Mouse (Mus musculus): Measurements from ENCODE around the gene Elovl1. TPM values are rescaled to one million over a fixed set of nuclear protein-coding genes. Genes with fewer than 3 reads are reported as not detected.

The Elovl1 gene
- total RNA-seq, 2 experiments from 2014 or later: 25.6 to 33.8 TPM

DNA sequence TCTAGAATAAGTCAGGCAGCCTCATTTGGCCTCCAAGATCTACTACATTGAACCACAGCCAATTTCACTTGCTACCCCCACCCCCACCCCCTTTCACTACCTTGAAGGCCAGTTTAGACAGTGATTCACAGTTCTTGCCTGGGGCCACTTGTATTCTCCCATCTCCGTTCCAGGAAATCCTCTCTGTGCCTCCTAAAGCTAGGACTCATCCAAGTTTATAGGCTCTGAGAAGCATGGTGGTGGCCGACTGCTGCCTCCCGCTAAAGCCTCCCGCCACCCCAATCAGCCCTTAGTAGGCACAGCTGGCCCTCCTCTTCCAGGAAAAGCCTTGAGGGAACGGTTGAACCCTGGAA is 502 bp upstream of the Elovl1 start:
- ATAC-seq (replicated peaks; ENCODE audit: low FRiP score, poor library complexity, severe bottlenecking): peak; percentile 35

DNA sequence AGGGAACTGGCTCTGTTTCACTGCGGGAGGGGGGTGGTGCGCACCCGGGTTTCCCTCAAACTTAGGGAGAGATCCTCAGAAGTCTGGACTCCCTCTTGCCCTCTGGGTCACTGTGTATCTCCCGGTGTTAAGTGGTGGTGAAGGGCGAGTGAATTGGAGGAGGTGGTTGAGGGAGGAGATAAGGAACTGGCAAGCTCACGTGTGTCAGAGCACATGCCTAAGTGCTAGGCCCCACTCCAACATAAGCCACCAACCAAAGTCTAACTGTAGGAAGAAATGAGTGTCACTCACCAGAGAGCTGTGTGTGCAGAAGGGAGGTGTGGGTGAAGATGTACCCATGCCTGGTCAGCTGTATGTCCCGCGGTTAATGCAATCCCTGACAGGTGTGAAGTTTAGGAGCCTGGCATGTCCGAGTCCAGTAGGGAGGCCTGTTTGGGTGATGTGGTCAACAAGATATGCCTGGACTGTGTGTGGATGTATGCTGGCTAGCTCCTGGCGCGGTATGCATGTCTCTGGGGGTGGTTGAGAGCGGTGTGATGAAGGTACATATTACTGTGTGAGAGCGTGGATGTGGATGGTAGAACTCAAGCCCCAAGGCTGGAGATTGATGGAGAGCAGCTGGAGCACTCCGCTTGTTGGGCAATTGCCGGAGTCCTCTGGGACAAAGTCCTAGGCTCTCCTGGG is 780 bp downstream of the Elovl1 start:
- ATAC-seq (replicated peaks; ENCODE audit: low FRiP score, poor library complexity, severe bottlenecking): peak; percentile 45

DNA sequence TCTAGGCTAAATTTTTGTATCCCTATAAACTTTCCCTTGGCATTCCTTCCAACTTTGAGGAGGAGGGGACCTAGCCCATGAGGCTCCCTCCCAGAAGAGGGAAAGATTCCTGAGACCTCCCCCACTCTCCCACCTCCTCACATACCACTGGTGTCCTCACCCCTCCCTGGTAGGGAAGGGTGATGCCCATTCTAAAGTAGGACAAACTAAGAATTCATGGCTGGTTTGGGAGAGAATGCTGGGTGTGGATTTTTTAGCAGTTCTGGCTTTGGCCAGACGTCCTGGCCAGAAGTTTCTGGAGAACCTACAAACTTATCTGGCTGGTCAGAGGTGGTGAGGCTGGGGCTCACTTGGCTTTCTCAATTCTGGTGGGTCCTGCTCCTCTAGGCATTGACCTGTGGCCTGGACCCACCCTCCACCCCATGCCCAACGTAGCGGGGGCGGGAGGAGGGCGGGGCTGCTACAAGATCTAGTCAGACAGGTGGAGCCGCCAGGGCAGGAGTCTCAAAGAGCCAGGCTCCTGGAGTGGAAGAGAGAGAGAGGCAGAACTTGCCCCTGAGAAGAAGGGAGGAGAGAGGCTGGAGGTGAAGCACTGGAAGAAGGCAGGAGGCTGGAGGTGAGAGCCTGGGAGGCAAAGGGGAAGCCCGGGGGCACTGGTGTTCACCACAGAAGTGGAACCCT is 1.5 kb downstream of the Elovl1 start:
- ATAC-seq (replicated peaks; ENCODE audit: low FRiP score, poor library complexity, severe bottlenecking): no peak

DNA sequence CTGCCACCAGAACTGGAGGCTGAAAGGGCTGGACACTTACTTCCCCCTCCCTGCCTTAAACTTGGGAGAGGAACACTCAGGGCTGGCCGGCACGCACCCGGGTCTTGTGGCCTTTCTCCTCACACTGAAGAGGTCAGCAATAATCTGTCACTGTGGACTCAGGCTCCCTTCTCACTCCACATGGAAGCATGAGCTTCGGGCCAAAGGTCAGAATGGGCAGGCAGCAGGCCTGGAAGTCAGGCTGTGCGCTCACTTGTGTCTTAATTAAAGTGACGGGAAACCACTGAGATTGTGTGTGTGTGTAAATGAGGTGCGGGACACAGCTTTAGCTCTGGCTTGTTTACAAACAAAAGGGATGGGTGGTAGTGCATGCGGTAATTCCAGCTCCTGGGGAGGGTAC is 4.4 kb downstream of the Elovl1 start:
- no peak for ATAC-seq (replicated peaks; ENCODE audit: low FRiP score, poor library complexity, severe bottlenecking)

DNA sequence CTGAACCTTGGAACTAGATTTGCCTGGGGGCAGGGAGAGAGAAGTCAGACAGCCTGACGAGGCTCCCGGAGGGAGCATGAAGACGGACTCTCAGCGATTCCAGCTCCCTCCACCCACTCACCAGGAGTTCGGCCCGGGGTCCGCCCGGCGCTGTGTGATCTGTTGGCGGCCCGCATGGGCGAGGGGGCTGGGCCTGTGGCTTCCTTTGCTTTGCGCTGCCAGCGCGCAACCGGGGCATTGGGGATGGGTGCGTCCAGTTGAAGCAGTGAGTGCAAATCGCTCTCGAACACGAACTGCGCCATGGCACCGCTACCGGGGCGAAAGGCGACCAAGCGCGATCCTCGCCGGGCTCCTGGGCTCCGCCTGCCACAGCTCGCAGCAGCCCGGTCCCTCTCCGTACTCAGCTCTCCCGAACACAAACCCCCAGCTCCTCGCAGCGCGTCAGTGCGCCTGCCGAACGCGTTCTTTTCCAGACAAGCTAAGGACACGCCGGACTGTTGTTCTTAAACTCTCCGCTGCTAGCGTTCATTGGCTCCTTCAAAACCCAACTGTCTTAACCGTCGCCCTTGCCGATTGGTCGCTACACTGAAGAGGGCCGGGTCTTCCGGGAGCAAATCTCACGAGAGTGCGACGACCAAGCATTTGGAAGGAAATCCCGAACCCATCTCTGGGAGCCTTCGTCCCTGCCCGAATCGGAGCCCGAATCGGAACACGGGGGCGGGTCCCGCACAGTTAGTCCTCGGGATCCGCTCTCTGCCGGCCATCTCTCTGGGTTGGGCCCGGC is 9.1 kb downstream of the Elovl1 start, which contains the start of gene Cdc20:
TSS of gene Cdc20 (minus strand) at position 533 of the 784 bp plus-strand sequence.
- peak; percentile 93 for ATAC-seq (replicated peaks; ENCODE audit: low FRiP score, poor library complexity, severe bottlenecking)

DNA sequence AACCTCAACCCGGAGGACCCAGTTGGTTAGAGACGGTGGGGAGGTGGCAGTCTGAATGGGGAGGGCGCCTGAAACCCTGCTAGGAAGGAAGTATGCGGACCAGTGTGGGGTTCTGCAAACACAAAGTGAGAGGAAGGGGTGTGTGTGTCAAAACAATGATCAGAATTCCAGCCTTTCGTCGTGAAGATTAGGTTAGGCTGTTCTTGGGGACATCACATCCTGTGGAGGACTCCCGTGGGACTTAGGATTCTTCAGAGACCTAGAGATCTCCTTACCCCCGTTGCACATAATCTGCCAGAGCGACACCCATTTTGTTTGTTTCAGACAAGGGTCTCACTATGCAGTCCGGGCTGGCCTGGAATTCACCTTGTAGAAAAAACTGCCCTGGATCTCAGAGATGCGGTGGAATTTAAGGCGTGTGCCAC is 9.9 kb downstream of the Elovl1 start:
- ATAC-seq (replicated peaks; ENCODE audit: low FRiP score, poor library complexity, severe bottlenecking): peak; percentile 57

DNA sequence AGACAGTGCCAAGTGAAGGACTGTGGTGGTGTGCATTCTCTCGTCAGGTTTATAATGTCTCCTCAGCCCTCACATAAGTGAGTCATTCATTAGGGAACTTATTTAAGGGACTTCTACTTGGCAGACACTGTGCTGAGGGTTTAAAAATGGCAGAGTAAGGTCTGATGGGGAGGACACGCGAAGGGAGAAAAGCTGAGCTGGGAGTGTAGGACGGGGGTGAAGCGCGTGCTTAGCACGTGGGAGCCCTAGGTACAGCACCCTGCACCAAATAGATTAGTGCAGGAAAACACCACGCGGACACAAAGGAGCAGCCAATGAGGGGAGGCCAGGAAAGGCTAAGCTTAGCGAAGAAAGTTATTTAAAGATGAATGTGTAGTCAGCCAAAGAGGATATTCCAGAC is 17.2 kb downstream of the Elovl1 start:
- ATAC-seq (replicated peaks; ENCODE audit: low FRiP score, poor library complexity, severe bottlenecking): no peak

DNA sequence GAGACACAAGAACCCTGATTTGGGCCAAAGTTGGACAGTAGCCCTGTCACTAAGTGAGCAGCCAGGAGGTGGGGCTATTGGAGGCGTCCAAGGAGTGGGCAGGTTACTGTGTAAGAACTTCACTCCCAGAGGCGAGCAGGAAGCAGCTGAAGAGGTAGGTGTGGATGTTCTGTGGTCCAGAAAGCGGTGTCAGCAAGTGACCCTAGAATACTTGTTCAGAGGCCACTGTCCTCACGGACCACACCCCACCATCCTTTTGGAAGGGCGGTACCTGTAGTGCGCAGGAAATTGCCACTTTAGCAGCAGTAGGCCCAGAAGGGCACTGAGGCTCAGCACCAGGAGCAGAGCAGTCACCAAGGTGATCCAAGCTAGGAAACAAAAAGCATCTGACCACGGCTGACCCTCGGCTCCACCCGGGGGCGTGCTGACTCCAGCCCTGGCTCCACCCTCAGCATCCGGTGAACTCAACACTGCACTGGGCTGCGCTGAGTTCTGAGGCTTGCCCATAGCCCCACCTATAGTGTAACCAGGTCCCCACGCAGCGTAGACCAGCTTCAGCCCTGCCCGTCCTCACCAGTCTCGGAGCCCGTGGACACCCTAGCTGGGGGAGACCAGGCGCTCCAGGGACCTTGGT is 18.0 kb downstream of the Elovl1 start:
- ATAC-seq (replicated peaks; ENCODE audit: low FRiP score, poor library complexity, severe bottlenecking): no peak

DNA sequence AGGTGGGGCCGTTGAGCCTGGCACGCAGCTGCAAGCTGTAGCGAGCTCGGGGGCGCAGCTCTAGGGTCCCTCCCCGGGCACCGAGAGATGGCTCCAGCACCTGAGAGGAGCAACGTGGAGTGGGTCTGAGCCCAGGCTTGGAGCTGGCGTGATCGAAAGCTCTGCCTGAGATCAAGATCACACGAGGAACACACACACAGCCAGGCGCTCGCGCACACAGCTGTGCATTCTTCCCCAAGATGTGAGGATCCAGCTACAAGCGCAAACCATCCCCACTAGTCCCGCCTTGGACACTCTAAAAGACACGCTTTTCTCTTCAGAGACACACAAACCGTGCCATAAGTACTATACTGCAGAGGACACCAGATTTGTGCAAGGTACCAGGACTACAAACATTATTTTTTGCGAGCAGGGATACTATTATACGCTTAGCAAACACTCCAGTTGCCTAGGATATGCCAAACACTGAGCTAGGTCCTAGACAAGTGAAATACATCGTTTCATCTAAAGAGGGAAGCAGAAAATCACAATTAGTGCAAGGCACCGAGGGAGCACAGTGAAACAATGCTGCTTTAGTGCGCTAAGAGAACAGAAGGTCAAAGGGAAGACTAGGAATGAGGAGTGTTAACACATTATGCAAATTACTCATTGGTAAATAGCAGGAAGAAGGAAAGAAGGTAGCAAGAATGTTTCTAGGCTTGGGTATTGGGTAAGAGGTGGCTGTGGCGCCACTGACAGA is 18.7 kb downstream of the Elovl1 start:
- no peak for ATAC-seq (replicated peaks; ENCODE audit: low FRiP score, poor library complexity, severe bottlenecking)

DNA sequence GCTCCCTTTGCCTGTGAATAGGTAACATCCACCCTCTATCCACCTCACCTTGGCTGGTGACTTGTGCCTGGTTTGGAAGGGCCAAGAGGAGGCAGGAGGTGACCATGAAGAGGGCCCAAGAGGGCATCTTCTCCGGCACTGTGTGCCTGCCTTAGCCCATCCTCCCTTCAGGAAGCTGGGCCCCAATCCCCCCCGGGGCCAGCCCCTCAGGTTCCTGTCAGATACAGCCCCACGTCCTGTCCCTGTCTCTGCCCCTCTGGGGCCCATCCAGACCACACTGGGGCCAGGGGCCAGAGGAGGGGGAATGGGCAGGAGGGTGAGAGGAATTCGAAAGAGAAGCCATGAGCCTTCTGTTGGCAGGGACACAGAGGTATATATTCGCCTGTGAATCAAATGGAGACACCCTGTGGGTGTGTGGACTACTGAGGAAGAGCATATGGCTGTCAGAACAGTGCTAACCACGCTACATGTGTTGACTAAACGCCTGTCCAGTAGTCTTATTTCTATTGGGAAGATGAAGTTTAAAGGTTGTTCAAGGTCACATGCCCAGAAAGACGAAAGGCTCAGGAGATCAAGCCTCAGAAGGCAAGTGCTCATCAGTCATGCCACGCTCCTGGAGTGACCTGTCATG is 29.6 kb downstream of the Elovl1 start, which contains the start of gene Mpl:
TSS of gene Mpl (minus strand) at position 169 of the 631 bp plus-strand sequence.
- ATAC-seq (replicated peaks; ENCODE audit: low FRiP score, poor library complexity, severe bottlenecking): no peak

DNA sequence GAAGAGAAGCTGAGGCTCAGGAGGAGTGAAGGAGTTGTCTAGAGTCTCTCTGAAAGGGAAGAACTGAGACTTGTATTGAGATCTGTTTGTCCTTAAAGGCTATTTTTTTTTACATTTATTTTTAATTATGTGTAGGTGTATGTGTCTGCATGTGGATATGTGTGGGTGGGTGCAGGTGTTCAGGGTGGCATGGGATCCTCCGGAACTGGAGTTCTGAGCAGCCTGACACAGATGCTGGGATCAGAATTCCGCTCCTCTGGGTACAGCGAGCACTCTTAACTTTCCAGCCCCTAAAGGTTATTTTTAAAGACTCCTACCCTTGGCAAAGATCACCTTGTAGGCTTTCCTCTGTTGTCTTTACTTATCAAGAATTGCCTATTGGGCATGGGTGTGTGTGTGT is 37.1 kb downstream of the Elovl1 start:
- ATAC-seq (replicated peaks; ENCODE audit: low FRiP score, poor library complexity, severe bottlenecking): no peak

DNA sequence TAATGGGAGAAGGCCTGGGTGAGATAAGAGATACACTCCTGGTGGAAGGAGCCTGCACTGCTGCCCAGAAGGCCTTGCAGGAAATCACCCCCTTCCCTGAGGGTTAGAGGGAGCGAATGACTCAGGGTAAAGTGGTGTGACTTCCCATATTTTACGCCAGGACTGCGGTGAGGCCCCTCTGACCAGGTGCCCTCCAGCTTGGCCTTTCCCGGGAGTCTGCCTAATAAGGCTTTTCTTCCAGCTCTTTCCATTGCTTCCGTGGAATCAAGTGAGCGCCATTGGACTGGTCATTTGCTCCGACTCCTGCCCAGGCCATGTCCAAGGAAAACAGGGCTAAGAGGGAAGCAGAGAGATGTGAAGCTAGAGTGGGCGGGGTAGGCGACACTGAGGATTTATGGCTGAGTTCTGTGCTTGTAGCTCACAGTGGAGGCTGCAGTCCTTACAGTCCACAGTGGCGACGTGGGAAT is 37.8 kb downstream of the Elovl1 start:
- ATAC-seq (replicated peaks; ENCODE audit: low FRiP score, poor library complexity, severe bottlenecking): no peak

DNA sequence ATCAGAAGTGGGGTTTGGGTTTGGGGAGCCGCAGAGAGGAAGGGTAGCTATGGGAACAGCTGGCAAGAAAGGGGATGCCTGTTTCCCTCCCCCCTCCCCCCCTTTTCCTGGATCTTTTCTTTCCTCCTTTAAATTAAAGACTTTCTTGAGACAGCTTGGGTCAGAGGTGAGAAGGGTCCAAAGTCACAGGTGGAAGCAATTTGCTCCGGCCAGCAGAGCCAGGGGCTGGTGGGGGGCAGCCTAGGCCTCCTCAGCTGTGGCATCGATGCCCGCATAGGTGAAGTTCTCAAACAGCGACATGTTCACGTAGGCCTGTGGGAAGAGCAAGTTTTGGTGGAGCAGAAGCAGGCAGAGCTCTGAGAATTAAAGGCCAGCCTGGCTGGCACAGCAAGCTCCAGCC is 43.4 kb downstream of the Elovl1 start:
- no peak for ATAC-seq (replicated peaks; ENCODE audit: low FRiP score, poor library complexity, severe bottlenecking)

DNA sequence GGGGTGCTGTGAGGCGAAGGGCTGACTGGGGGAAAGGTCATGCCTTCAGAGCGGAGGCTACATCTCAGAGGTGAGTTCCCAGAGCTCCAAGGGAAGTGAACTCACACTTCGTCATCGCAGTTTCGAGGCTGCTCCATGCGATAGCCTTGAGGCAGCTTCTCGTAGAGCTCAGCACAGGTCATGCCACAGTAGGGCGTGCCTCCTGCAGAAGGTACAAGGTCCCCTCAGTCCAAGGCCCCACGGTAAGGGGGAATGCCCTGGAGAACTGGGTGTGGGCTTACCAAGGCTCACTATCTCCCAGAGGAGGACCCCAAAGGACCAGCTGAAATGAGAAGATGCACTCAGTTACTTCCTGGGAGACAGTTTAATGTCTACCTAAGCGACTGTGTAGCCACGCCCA is 44.8 kb downstream of the Elovl1 start:
- ATAC-seq (replicated peaks; ENCODE audit: low FRiP score, poor library complexity, severe bottlenecking): no peak

DNA sequence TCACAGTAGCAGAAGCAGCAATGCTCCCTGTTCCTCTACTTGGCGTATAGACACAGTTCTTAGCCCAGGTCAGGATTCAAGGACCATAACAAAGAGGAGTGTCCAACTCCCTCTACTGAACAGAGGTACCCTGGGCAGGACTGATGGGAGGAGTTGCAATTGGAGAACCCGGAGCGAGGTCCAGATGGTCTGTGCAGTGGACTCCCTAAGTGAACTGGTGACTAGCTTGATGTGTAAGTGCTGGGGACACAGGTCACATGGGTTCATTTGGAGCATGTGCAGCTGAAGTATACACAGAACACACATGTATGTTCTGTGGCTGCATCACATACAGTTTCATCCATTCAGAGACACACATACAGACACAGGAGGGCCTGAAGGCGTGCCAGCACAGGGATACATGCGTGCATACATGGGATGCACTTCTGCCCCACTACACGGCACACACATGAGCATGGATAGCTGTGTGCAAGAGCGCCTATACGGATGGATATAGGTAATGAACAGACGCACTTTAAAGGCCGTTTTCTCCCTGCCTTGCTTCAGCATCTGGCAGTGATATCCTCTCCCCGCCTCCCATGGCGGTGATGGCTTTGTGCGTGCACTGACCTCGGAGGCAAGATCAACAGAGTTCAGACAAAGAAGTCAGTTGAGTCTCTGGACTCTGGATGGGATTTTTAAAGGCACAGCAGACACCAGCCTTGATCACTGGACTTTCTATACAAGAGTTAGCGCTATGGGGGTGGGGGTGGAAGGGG is 49.1 kb downstream of the Elovl1 start:
- no peak for ATAC-seq (replicated peaks; ENCODE audit: low FRiP score, poor library complexity, severe bottlenecking)
